Mouse (Mus musculus) gastrocnemius, adult 2 months (tissue): ENCODE measurements at regions not wholly inside any gene's neighbourhood (a gene's known extent, or its start where the extent isn't known, plus 50 kb on each side); places are given as distances from the start of the nearest gene placed in this dataset. TPM values are rescaled to one million over a fixed set of nuclear protein-coding genes. Genes with fewer than 3 reads are reported as not detected.

ENCODE experiments used
- DNase-seq: peaks from one replicate; pipeline ENCODE4 v3.0.0; 2022
- H3K27ac ChIP-seq: fragments of 200-600 bp; 2 replicates; pipeline ENCODE4 v1.8.1; 2022; ENCODE audit warnings: mild to moderate bottlenecking
- H3K4me3 ChIP-seq: fragments of 200-600 bp; 2 replicates; pipeline ENCODE4 v1.8.1; 2022; ENCODE audit warnings: mild to moderate bottlenecking, moderate library complexity
- CTCF ChIP-seq: fragments of 200-600 bp; IDR thresholded peaks from 2 replicates; pipeline ENCODE4 v1.8.1; 2022; ENCODE audit warnings: antibody characterized with exemption, mild to moderate bottlenecking, moderate library complexity
- intact Hi-C: fragments of 180-260 bp; cut with DNase I; formaldehyde crosslinking; loops from one replicate; pipeline ENCODE4 v1.15.1; 2025
- microRNA-seq: library from miRNA; unstranded; fragments of <30 nt; microRNA quantifications from one replicate; pipeline ENCODE4 v1.2.0, GENCODE M21; 2021

- intact Hi-C loops = no loop called here
- no peak overlapping the region for H3K4me3 ChIP-seq
- TF ChIP-seq CTCF = no peak
- DNase-seq = no peak
- no peak overlapping the region for H3K27ac ChIP-seq
Observed at GRCm38 (mm10) chr11:32893146-32893903, 68.9 kb upstream of the Smim23 start.

GRCm38 (mm10) chr11:32892496-32892895 lies 68.1 kb upstream of the Smim23 start:
- no peak overlapping the region for H3K4me3 ChIP-seq
- no peak for DNase-seq
- no peak overlapping the region for H3K27ac ChIP-seq
- no peak for TF ChIP-seq CTCF
- intact Hi-C loops = no loop called here

DNA sequence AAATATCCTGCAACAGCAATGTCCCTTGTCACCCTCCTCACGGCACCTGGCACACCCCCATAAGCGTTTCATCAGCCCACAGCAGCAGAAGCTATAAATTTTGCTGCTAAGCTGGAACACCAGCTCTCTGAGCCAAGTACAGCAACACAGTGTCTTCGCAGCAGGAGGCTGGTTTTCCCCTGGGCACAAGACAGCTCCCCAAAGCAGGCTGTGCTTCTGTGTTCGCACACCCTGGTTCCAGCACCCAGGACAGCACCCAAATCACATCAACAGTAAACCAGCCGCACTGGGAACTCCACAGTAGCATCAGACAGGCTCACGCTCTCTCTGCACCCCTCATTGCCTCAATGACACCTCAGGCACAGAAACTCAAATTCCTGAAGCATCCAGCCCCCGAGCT lies 64.8 kb upstream of the Smim23 start:
- no peak for DNase-seq
- TF ChIP-seq CTCF = no peak
- H3K27ac ChIP-seq = no peak overlapping the region
- no peak overlapping the region for H3K4me3 ChIP-seq
- intact Hi-C loops = no loop called here

DNA sequence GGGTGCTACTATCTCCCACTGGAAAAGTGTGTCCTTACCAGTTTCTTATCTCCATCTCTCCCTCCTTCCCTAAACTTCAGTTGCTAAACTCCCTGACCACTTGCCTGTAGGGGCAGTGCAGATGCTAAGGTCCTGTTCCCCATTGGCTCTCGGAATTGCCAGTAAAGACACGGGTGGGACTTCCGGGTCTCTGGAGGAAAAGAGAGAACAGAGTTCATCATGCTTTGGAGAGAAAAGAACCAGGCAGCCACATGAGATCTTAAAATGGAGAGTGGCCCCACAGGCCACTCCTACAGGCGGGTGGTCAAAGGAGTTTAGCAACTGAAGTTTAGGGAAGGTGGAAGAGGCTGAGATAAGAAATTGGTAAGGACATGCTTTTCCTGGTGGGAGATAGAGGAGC lies 60.3 kb upstream of the Smim23 start:
- Histone ChIP-seq H3K27ac (no peak overlapping the region), H3K4me3 (no peak overlapping the region)
- DNase-seq = no peak
- TF ChIP-seq CTCF = no peak
- intact Hi-C loops = no loop called here

- Histone ChIP-seq H3K27ac (no peak overlapping the region), H3K4me3 (no peak overlapping the region)
- intact Hi-C loops = no loop called here
- no peak for TF ChIP-seq CTCF
- DNase-seq = no peak
Observed at GRCm38 (mm10) chr11:32883062-32883852, 58.9 kb upstream of the Smim23 start.

DNA sequence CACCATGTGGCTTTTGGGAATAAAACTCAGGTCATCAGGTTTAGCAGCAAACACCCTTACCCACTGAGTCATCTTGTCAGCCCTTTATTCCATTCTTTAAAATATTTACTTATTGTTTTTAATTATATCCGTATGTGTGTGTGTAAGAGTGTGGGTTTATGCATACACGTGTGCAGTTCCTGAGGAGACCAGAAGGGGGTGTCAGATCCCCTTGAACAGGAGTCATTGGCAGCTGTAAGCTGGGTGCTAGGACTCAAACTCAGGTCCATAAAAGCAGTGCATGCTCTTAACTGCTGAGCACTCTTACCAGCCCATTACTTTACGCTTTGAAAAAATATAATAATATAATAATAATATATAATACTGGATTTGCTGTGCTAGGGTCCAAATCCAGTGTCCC lies 54.6 kb upstream of the Smim23 start:
- Histone ChIP-seq H3K27ac (no peak overlapping the region), H3K4me3 (no peak overlapping the region)
- intact Hi-C loops = no loop called here
- DNase-seq = no peak
- TF ChIP-seq CTCF = no peak

Small RNA genes lying in the stretch of these regions (microRNA-seq; reads per million reads assigned to microRNA genes)
- not detected for gene Gm26052
